Mouse (Mus musculus) intestine, embryonic 15.5 days (tissue): ENCODE data around the gene Zfp1. TPM values are rescaled to one million over a fixed set of nuclear protein-coding genes. Genes with fewer than 3 reads are reported as not detected.
A peak's percentile ranks its signal among the peaks of the same experiment; 100 is the strongest.

Experiments
- ATAC-seq: fragments of 200-750 bp; cut with Nextera tagmentation; 2 replicates; pipeline ENCODE4 v1.8.0; 2017; ENCODE audit warnings: moderate TSS enrichment, moderate library complexity
- H3K27ac ChIP-seq: fragments of 300-500 bp; sonication (generic); 2 replicates; pipeline ENCODE4 v1.5.1; 2015; ENCODE audit warnings: mild to moderate bottlenecking, inconsistent platforms
- H3K27me3 ChIP-seq: fragments of 300-500 bp; sonication (generic); replicated peaks from 2 replicates; pipeline ENCODE4 v1.6.1; 2015; ENCODE audit warnings: inconsistent platforms
- H3K36me3 ChIP-seq: fragments of 300-500 bp; sonication (generic); 2 replicates; pipeline ENCODE4 v1.6.1; 2015; ENCODE audit warnings: inconsistent platforms
- H3K4me1 ChIP-seq: fragments of 300-500 bp; sonication (generic); replicated peaks from 2 replicates; pipeline ENCODE4 v1.6.1; 2015; ENCODE audit warnings: inconsistent platforms
- H3K4me2 ChIP-seq: fragments of 300-500 bp; sonication (generic); replicated peaks from 2 replicates; pipeline ENCODE4 v1.6.1; 2015; ENCODE audit warnings: mild to moderate bottlenecking, inconsistent platforms
- H3K4me3 ChIP-seq: fragments of 300-500 bp; sonication (generic); replicated peaks from 2 replicates; pipeline ENCODE4 v1.5.1; 2015; ENCODE audit warnings: inconsistent platforms
- H3K9ac ChIP-seq: fragments of 300-500 bp; sonication (generic); 2 replicates; pipeline ENCODE4 v1.6.1; 2015; ENCODE audit warnings: inconsistent platforms
- H3K9me3 ChIP-seq: fragments of 300-500 bp; sonication (generic); 2 replicates; pipeline ENCODE4 v1.6.1; 2016; ENCODE audit warnings: inconsistent platforms
- WGBS: fragments of 180-500 bp; shearing (Covaris S2); methylation state at CpG from one replicate; pipeline ENCODE4 v1.1.7; 2015; 5-methylcytosine and 5-hydroxymethylcytosine counted together
- polyA plus RNA-seq: library from polyadenylated mRNA; unstranded; fragments of >200 nt; fragmentation: Nextera tagmentation; extraction: Ambion mirVana; gene quantifications from 2 replicates; pipeline ENCODE4 v1.2.1, GENCODE M21; 2015

Zfp1 gene
- polyA plus RNA-seq, result 14.9 and 15.7 TPM in 2 replicates

DNA sequence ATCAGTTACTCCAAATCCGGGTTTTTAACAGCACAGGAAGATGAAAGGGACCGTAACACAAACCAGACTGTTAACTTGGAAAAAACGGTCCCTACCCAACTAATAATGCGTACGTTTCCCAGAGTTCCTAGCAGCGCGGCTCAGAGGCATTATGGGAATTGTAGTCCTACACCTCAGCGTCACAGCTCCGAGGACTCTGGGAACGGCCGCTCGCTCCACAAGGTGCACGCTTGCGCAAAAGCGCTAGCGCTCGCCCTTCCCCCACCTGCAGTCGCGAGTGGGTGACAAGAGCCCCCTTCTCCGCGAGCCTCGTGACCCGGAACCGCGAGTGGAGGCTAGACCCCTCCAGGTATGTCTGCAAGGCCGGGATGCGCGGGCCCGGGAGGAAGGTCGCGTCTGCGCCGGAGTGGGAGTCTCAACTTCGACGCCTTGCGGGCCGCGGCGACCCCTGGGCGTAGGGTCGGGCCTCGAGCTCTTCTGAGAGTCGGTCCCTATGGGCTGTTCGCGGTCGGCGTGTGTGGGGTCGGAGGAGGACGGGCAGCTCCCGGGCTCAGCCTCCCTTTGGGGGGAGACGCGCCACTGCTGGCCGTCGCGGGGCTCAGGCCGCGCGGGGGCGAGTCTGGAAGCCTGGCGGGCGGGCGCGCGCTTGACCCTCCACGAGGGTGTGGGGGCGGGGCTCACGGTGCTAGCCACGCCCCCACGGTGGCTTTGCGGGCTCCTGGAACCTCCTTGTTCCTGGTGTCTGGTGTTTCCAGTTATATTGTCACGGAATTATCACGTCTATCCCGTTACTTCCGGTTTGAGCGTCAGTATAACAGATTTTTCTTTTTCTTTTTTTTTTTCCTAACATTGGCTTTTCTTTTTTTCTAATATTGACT lies at the start of gene Zfp1:
Gene Zfp1 (plus strand): TSS at position 138 of the 878 bp plus-strand sequence.
- under 1% methylated on average over 73 of the region's 75 CpGs for WGBS
- Histone ChIP-seq H3K9me3 (no peaks in the 10 kb centered on the region), H3K36me3 (no peaks in the 10 kb centered on the region), H3K4me2 (peak within 1 kb of the TSS; percentile 63), H3K27ac (peak within 1 kb of the TSS; percentile 95), H3K9ac (peak within 1 kb of the TSS; percentile 96), H3K4me1 (peaks cover 7% of the 10 kb centered on the region), H3K4me3 (peak within 1 kb of the TSS; percentile 84), H3K27me3 (no peaks in the 10 kb centered on the region)
- peak; percentile 96 for ATAC-seq

DNA sequence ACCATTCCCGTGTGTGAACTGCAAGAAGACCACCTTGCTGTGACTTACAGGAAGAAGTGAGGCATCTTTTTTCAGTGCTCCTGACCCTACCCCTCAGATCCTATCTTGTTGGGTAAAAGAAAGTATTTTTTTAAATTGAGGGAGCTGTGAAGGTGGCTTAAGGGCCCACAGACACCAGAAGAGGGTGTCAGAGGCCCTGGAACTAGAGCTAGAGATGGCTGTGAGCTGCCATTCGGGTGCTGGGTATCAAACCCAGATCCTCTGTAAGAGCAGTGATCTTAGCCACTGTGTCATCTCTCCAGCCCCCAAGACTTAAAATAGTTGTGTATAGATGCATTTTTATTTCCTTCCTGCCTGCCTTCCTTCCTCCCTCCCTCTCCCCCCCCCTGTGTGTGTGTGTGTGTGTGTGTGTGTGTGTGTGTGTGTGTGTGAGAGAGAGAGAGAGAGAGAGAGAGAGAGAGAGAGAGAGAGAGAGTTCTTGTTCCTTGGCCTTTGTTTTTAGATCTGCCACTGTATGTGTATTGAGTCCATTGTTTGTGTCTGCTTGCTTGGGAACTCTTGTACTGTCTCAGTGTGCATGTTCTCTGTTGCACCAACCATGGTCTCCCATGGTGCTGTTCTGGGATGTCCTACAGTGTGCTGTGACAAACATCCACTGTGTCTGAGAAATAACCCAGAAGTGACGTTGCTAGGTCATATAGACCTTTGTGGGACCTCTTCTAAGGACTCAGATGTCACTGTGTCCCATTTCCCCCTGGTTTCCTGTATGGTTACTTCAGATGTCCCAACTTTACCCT lies 49.0 kb upstream of the Zfp1 start:
- Histone ChIP-seq H3K27ac (no peak overlapping the region), H3K4me3 (no peak overlapping the region), H3K4me2 (no peak overlapping the region), H3K4me1 (peaks cover 34% of the 10 kb centered on the region), H3K27me3 (no peaks in the 10 kb centered on the region), H3K9ac (no peak overlapping the region), H3K36me3 (no peaks in the 10 kb centered on the region), H3K9me3 (no peaks in the 10 kb centered on the region)
- no peak for ATAC-seq
- WGBS, result 76% methylated on average over 3 of the region's 3 CpGs

DNA sequence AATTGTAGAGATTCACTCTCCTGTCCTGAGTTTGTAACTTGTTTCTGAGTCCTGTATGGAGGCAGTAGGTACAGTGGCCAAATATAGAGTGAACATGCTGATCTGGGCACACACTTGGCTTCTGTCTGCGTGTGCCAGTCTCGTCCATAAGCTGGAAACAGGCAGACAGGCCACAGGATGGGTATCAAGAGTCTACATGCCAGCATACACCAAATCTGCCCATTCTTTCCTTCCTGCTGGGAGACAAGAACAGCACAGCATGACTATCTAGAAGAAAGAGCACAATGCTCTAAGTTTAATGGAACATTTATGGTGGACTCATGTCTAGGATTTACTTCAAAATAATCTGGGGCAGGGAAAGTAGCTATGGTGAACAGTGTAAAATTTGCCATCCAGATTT lies 48.2 kb upstream of the Zfp1 start:
- H3K4me3 ChIP-seq, result no peak overlapping the region
- no peaks in the 10 kb centered on the region for H3K36me3 ChIP-seq
- 96% methylated on average over 2 of the region's 2 CpGs for WGBS
- no peak overlapping the region for H3K4me2 ChIP-seq
- no peaks in the 10 kb centered on the region for H3K9me3 ChIP-seq
- no peaks in the 10 kb centered on the region for H3K27me3 ChIP-seq
- no peak overlapping the region for H3K9ac ChIP-seq
- peaks cover 34% of the 10 kb centered on the region for H3K4me1 ChIP-seq
- no peak overlapping the region for H3K27ac ChIP-seq
- no peak for ATAC-seq

DNA sequence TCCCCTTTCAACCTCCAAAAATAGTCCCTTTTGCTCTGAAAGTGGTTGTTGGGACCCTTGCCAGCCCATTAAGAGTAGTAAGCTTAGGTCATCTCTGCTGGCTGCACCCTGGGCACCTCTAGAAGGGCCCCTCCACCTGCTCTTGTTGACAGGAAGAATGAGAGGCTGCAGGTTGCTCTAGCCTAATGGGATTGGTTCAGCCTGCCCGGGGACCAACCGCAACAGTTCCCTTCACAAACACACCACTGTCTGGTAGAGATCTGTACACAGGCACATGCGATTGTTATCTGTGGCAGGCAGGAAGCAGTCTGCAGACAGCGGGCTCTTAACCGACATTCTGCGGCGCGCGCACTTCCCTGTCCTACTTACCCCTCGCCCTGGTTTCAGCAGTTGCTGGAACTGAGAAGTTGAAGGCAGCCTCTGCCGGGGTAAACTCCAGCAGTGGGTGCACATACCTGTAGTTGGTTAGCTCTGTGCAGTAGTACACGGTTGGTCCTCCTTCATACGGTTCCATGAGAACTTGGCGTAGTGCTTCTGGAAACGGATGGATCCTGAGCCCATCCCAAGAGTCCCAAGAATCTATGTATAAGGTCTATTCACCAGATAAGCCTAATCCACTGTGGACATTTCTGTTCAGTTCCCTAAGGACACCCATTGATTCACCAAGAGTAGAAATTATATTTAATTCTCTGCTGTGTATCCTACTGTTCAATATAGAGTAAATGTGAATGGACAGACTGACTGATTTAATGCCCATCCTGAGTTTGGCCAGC lies 47.3 kb upstream of the Zfp1 start:
- peak overlapping the region; percentile 36 for H3K4me2 ChIP-seq
- no peak overlapping the region for H3K4me3 ChIP-seq
- H3K27ac ChIP-seq, result peak overlapping the region; percentile 73
- 44% methylated on average over 15 of the region's 15 CpGs for WGBS
- ATAC-seq, result peak; percentile 70
- no peaks in the 10 kb centered on the region for H3K36me3 ChIP-seq
- no peaks in the 10 kb centered on the region for H3K9me3 ChIP-seq
- peaks cover 34% of the 10 kb centered on the region for H3K4me1 ChIP-seq
- H3K9ac ChIP-seq, result no peak overlapping the region
- H3K27me3 ChIP-seq, result no peaks in the 10 kb centered on the region

DNA sequence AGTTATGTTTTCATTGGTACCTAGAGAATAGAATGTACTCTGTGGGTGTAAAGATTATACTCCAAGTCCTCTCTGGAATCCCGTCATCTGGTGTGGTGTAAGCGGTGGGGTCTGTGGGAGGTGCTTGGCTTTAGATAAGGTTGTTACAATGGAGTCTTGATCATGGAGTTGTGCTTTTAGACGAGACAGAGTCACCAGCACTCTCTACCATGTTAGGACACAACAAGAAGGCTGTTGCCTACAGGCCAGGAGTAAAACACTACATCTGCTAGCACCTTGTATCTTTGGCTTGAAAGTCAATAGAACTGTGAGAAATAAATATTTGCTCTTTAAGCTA lies 46.7 kb upstream of the Zfp1 start:
- Histone ChIP-seq H3K36me3 (no peaks in the 10 kb centered on the region), H3K4me3 (no peak overlapping the region), H3K9me3 (no peaks in the 10 kb centered on the region), H3K4me2 (peak overlapping the region; percentile 33; the same call in 1 of the 2 replicates), H3K4me1 (peaks cover 34% of the 10 kb centered on the region), H3K27ac (peak overlapping the region; percentile 73), H3K27me3 (no peaks in the 10 kb centered on the region), H3K9ac (no peak overlapping the region)
- ATAC-seq, result no peak
- 46% methylated on average over 3 of the region's 3 CpGs for WGBS

DNA sequence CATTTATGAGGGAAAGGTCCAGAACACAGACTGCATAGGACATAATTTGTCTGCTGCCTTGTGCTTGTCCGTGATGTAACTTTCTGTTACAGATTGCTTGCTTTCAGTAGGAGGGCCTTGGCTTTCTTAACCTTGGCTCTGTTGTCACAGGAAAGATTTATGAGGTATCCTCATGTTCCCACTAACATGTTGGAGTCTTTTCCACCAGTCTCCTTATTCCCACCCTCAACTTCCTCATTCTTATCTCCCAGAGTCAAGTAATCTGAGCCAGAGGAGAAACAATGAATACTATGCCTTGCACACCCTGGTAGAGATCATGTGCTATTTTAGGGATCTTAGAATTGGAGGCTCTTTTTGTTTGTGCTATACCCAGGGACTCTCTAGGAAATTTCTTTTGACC lies 45.9 kb upstream of the Zfp1 start:
- 11% methylated on average over 1 of the region's 1 CpGs for WGBS
- Histone ChIP-seq H3K9ac (no peak overlapping the region), H3K9me3 (no peaks in the 10 kb centered on the region), H3K4me2 (no peak overlapping the region), H3K27me3 (no peaks in the 10 kb centered on the region), H3K4me1 (peaks cover 34% of the 10 kb centered on the region), H3K4me3 (no peak overlapping the region), H3K36me3 (no peaks in the 10 kb centered on the region), H3K27ac (peak overlapping the region; percentile 89)
- peak; percentile 87 for ATAC-seq

DNA sequence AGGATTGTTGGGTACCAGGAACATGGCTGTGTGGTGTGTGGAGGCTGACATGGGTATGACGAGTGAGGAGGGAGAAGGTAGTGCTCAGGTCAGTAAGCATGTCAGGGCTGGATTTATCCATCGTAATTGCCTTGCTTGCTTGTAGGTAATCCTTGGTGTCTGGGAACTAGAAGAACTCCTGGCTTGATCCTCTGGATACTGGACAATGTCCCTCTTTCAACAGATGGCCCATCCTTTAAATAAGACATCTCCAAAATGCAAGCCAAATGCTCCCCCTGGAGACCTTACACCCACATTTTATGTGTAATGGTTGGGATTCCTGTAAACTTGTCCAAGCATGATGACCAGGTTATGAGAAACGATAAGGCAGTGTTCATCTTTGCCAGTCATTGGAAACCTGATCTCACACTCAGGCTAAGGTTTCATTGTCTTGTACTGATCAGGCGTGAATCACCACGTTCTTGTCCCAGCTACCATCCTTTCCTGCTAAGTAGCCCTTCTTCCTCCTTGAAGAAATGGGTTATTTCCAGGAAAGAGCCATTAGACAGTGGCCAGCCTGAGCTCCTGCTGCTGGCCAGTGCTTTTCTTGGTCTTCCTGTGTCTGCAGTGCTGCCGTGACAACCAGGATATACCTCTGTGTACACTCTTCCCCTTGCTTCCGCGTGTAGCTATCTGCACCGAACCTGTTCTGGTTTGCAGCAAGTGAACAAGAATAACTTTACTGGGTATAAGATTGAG lies 43.3 kb upstream of the Zfp1 start:
- Histone ChIP-seq H3K36me3 (no peaks in the 10 kb centered on the region), H3K9me3 (no peaks in the 10 kb centered on the region), H3K4me1 (peaks cover 29% of the 10 kb centered on the region), H3K27ac (no peak overlapping the region), H3K27me3 (no peaks in the 10 kb centered on the region), H3K4me2 (no peak overlapping the region), H3K4me3 (no peak overlapping the region), H3K9ac (no peak overlapping the region)
- WGBS, result 77% methylated on average over 9 of the region's 9 CpGs
- no peak for ATAC-seq

DNA sequence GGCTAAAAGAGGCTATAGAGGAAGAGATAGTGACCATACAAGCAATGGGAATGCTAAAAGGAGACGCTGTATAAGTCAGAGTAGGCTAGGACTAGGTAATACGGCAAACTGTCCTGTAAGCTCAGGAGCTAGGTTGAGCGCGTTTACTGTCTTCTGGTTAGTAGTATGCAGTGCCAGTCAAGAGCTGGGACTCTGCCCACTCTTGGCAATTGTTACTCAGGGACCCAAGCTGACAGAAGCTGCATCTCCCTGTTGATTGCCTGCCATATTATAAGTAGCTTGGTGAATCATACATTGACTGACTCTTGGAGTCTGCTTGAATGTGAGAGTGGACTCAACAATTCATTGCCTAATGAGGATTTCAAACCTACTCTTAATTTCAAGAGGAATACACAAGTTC lies 41.2 kb upstream of the Zfp1 start:
- H3K9ac ChIP-seq, result no peak overlapping the region
- H3K27me3 ChIP-seq, result no peaks in the 10 kb centered on the region
- H3K4me3 ChIP-seq, result no peak overlapping the region
- no peaks in the 10 kb centered on the region for H3K36me3 ChIP-seq
- no peaks in the 10 kb centered on the region for H3K9me3 ChIP-seq
- WGBS, result 98% methylated on average over 4 of the region's 4 CpGs
- no peak for ATAC-seq
- H3K4me2 ChIP-seq, result no peak overlapping the region
- H3K27ac ChIP-seq, result no peak overlapping the region
- H3K4me1 ChIP-seq, result peaks cover 15% of the 10 kb centered on the region

DNA sequence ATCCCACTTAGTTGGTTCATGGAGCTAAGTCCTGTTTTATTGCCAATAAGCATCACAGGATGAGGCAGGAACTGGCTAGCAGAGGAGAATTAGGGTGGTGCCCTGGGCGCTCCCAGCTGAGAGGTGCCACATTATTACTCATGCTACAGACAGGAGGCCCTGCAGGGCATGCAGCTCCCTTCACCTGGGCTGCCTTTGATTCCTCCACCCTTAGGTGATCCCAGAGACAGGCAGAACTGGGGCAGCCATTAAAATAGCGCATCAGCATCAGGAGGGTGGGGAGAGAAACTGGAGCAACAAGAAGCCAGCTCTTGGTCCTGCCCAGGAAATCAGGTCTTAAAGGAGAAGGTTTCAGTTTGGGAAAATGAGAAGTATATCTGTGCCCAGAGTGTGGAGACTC lies 38.2 kb upstream of the Zfp1 start:
- WGBS, result 92% methylated on average over 2 of the region's 2 CpGs
- Histone ChIP-seq H3K36me3 (no peaks in the 10 kb centered on the region), H3K9me3 (no peaks in the 10 kb centered on the region), H3K27ac (no peak overlapping the region), H3K9ac (no peak overlapping the region), H3K4me2 (no peak overlapping the region), H3K4me3 (no peak overlapping the region), H3K4me1 (peaks cover 8% of the 10 kb centered on the region), H3K27me3 (no peaks in the 10 kb centered on the region)
- no peak for ATAC-seq

DNA sequence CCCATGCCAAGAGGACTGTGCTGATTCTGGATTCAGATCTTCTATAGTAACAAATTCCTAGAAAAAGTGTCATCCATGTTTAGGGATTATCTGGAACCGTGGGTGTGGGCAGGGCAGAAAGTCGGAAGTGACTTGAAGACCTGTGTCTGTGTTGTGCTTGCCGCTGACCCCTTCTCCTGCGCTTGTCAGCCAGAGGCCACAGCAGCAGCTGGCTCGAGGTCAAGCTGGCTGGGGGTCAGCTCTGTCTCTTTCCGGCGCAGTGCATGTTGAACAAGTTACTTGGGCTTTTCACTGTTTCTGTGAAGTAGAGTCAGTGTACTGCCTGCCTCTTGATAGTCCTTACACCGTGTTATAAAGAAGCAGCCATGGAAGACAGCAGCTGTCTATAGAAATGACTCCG lies 36.2 kb upstream of the Zfp1 start:
- no peak overlapping the region for H3K4me3 ChIP-seq
- H3K36me3 ChIP-seq, result no peaks in the 10 kb centered on the region
- WGBS, result 84% methylated on average over 9 of the region's 9 CpGs
- peak; percentile 32 for ATAC-seq
- H3K9me3 ChIP-seq, result no peaks in the 10 kb centered on the region
- H3K27me3 ChIP-seq, result no peaks in the 10 kb centered on the region
- H3K27ac ChIP-seq, result no peak overlapping the region
- no peak overlapping the region for H3K4me2 ChIP-seq
- H3K4me1 ChIP-seq, result peaks cover 8% of the 10 kb centered on the region
- H3K9ac ChIP-seq, result no peak overlapping the region

DNA sequence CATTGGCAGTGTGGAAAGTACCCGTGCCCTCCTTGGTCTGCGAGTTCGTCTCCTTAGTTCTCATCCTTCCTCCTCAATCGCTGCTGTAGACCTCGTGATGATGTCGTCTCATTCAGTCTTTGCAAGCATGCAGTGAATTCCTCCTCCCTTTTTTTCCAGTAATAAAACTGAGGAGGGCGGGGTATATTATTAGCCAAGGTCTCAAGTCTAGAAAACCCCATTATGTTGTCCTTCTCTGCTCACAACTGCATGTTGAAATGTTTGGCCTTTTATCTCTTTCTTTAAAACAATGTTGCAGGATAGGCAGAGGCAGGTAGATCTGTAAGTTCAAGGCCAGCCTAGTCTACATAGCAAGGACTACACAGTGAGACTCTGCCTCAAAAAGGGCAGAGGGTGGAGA lies 35.8 kb upstream of the Zfp1 start:
- Histone ChIP-seq H3K27me3 (no peaks in the 10 kb centered on the region), H3K36me3 (no peaks in the 10 kb centered on the region), H3K9me3 (no peaks in the 10 kb centered on the region), H3K4me3 (no peak overlapping the region), H3K9ac (no peak overlapping the region), H3K4me2 (no peak overlapping the region), H3K27ac (no peak overlapping the region), H3K4me1 (peaks cover 8% of the 10 kb centered on the region)
- 73% methylated on average over 7 of the region's 7 CpGs for whole genome bisulfite sequencing
- peak; percentile 75 for ATAC-seq
